Mouse (Mus musculus): ENCODE data around the gene Lonrf2.

Lonrf2 gene

DNA sequence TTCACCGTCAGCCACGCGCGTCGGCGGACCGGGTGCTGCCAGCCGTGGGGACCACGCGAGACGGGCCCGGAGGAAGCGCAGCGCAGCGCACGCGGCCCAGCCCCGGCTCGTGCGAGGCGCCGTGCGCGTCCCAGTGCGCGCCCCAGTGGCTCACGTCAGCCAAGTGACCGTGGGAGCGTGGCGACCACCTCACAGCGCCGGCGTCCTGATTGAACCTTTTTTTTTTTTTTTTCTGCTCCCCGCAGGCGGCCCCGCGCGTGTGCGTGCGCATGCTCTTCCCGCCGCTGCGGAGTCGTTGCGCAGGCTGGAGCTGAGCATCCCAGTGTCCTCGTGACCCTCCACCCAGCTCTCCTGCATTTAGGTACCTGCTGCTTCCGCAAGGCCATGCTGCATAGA, at the start of gene Lonrf2:
Gene Lonrf2, minus strand, starts transcription at position 235 of the 396 bp plus-strand sequence.
- DNase-seq (ENCODE audit: low spot score in 2 of 2): no peak

DNA sequence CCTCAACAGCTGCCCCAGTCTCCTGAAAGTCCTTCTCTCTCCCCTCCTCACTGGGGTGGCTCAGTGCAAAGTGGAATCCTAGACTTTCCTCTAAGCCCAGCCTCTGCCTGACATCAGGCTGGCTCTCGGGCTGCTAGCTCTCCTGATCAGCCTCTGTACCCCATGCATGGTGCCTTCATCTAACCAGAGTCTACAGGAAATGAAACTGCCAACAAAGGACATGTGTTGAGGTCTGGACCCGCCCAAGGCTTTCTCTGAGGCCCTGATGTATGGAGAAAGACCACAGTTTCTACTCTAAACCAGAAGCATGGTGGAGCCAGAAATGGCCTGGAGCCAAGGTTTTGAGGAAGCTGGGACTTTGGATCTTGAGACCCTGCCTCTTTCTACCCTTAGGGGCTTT, 49.4 kb upstream of the Lonrf2 start:
- no peak for DNase-seq (ENCODE audit: low spot score in 2 of 2)

DNA sequence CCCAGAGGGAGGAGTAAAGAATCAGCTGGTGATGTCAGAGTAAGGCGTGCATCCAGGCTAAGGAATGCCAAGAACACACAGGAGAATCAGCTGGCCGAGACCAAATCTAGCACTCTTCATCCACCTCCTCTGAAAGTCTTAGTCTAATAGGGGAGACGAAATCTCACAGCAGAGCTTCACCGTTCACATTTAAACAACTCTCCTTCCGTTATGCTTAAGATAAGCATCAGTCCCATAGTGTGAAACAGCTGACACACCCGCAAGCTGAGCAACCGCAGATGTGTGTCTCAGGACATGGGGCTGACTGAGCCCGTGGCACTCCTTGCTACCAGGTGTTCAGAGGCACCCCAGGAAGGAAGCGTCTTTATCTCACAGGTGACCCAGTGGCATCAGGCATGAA, 47.3 kb upstream of the Lonrf2 start:
- no peak for DNase-seq (ENCODE audit: low spot score in 2 of 2)

DNA sequence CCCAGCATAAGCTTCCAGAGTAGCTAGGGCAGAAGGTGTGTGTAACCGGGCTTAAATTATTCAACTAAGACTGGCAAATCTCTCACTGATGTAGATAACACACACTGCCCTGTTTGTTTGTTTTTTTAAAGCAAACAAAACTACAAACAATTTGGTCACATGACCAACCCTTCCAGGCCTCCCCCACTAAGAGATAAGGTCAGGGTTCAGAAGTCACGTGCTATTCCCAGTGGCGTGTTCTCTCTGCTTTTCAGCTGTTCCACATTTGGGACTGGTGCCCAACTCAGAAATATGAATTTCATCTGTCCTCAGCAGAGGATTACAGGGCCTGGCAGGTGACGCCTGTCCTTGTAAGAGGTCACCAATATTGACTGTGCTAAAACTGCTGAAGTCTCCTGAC, 46.2 kb upstream of the Lonrf2 start:
- no peak for DNase-seq (ENCODE audit: low spot score in 2 of 2)

DNA sequence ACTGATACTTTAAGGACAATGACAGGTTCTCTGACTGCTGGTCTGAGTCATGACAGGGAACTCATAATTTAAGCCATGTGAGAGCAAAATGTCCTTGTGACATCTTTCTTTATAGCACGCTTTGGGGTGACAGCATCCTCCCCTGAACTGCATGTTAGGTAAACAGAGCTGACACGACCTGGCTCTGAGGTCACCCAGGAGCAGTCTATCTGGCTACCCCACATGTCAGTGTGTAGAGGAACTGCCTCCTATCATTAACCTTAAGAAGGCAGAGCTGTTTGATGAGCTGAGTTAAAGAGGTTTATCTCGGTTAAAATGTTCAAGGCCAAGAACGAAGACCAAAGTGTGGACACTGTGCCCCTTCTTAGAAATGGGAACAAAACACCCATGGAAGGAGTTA, 44.9 kb upstream of the Lonrf2 start:
- no peak for DNase-seq (ENCODE audit: low spot score in 2 of 2)

DNA sequence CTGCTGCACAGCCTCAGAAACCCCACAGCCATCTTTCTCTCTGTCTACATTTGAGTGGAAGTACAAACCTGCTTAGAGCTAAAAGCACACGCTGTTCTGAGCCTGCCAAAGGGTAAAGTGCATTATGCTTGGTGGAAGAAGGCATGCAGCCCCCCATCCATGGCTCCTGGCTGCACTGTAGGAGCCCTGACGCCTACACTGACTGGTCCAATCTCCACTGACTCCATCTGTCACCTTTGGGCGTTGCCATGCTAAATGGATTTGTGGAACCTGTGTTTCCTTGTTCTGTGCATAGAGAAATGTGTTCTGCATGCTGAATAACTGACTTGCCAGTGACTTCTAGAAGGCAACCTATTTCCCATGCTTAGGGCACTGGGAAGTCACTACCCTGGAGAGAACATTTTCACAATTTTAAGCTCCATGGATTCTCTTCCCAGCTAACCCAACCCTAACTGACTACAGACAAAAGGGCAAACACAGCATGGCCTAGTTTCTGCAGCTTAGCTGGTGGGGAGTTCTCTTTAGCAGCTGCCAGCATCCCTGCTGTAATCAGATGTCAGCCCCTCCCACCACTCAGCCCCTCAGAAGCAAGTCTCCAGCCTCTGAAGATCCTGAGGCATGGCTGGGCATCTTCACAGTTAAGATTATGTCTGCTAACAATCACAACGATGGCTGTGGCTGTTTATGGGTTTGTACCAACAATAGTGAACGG, 40.3 kb upstream of the Lonrf2 start:
- no peak for DNase-seq (ENCODE audit: low spot score in 2 of 2)

- DNase-seq (ENCODE audit: low spot score in 2 of 2): no peak
These were observed 37.4 kb upstream of the Lonrf2 start for GRCm38 (mm10) chr1:38873911-38874310.

DNA sequence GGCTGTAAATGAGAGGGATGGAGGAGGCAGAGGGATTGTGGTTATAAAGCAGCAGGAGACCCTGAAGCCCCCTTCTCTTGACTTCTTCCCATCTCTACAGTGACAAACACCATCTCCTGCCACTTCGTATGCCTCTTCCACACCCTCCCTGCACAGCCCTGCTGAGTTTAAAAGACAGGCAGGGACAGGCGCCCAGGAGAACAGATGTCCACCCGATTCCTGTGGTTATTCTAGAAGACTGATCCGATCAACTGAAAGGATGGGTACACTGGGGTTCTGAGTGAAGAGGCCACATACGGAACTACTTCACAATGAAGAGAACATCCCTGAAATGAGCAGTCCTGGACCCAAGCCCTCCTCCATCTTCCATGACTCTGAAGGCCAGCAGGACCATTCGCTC, 35.3 kb upstream of the Lonrf2 start:
- no peak for DNase-seq (ENCODE audit: low spot score in 2 of 2)

- no peak for DNase-seq (ENCODE audit: low spot score in 2 of 2)
These were observed 33.1 kb upstream of the Lonrf2 start for GRCm38 (mm10) chr1:38869398-38870195.

GRCm38 (mm10) chr1:38866242-38866641, 29.7 kb upstream of the Lonrf2 start:
- no peak for DNase-seq (ENCODE audit: low spot score in 2 of 2)

GRCm38 (mm10) chr1:38864341-38864740, 27.8 kb upstream of the Lonrf2 start:
- no peak for DNase-seq (ENCODE audit: low spot score in 2 of 2)

- DNase-seq (ENCODE audit: low spot score in 2 of 2): no peak
These were observed 25.7 kb upstream of the Lonrf2 start for GRCm38 (mm10) chr1:38862213-38862612.

GRCm38 (mm10) chr1:38860867-38861524, 24.5 kb upstream of the Lonrf2 start:
- no peak for DNase-seq (ENCODE audit: low spot score in 2 of 2)

GRCm38 (mm10) chr1:38860207-38860606, 23.7 kb upstream of the Lonrf2 start:
- no peak for DNase-seq (ENCODE audit: low spot score in 2 of 2)

DNA sequence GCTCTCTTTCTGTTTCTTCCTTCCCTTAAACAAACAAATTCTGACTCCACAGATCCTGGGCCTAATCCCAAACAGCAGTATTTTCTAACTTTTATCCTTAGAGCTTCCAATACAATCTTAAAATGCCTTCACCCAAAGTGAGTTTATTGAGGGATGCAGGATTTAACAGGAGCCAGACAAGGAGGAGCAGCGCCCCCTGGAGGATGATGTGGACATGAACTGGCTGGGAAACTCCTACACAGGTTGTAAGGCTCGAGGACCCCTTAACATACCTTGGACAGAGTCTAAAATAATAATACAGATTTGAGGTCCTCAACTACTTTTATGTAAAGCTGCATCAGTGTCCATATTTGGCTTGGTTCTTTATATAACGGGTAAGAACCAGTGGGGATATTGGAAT, 19.7 kb upstream of the Lonrf2 start:
- no peak for DNase-seq (ENCODE audit: low spot score in 2 of 2)

DNA sequence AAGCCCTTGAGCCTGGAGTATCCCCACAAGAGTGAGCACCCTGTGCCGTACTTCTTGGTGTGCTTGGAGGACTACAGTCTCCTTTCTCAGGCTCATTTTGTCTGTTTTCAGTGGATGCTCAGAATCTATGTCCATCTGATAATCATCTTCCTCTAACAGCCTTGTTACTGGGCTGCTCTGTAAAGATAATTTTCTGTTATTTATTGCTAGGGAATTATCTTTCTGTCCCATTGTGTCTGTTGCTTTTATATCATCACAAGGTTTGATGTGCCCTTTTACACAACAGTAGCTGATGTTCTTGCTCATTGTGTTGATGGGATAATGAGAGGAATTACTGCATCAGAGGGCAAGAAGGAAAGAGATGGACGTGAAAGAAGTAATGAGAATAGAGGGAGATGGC, 15.7 kb upstream of the Lonrf2 start:
- DNase-seq (ENCODE audit: low spot score in 2 of 2): no peak

- no peak for DNase-seq (ENCODE audit: low spot score in 2 of 2)
These were observed 14.1 kb upstream of the Lonrf2 start for GRCm38 (mm10) chr1:38850650-38851049.

- no peak for DNase-seq (ENCODE audit: low spot score in 2 of 2)
These were observed 12.2 kb upstream of the Lonrf2 start for GRCm38 (mm10) chr1:38848451-38849289.

- DNase-seq (ENCODE audit: low spot score in 2 of 2): no peak
These were observed 11.5 kb upstream of the Lonrf2 start for GRCm38 (mm10) chr1:38847975-38848374.

- no peak for DNase-seq (ENCODE audit: low spot score in 2 of 2)
These were observed 6.8 kb upstream of the Lonrf2 start for GRCm38 (mm10) chr1:38843275-38843674.

DNA sequence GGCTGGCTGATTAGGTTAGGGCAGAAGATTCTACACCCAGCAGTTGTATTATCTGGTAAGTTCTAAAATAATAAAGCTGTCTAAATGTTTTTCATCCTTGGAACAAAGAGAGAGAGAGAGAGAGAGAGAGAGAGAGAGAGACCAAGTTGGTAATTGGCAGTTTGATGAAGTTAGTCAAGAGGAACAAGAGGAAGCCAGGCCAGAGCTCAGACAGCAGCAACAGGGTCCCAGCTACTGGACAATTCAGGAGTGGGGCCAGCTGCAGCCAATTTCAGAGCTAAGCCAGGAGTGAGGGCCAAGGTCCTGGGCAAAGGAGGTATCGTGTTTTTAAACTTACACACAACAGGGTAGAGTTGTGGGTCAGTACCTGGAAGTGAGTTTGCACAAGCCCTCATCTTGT, 6.3 kb upstream of the Lonrf2 start:
- no peak for DNase-seq (ENCODE audit: low spot score in 2 of 2)

DNA sequence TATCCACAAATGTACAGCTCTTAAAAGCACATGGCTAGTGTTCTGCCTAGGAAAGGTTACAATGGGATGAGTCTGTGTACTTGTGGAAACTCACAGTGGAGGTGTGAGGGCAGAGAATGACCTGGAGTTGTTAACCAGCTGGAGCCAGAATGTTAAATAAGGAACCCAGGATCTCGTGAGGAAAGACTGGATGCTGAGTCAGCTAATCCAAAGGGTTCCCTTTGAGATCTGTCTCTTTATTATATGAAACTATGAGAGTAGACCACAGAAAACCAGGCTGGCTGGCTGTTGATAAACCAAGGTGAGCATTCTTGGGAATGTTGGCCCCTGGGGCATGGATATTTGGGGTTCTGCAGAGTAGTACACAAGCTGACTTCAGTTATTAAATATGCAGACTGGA, 3.4 kb upstream of the Lonrf2 start:
- no peak for DNase-seq (ENCODE audit: low spot score in 2 of 2)
